Mouse (Mus musculus) layer of hippocampus, adult 18-20 months (tissue): ENCODE results near the gene Rabepk. TPM values are rescaled to one million over a fixed set of nuclear protein-coding genes. Genes with fewer than 3 reads are reported as not detected.
"Not testable (repeated sequence)": the region's sequence is repeated elsewhere in the genome, so short reads cannot be mapped to it uniquely, and the experiment has no call there.

ENCODE experiments used
- DNase-seq, 2 experiments: peaks; one replicate each; pipeline ENCODE4 v3.0.0; 2022; ENCODE audit warnings: low spot score in 2 of 2
- total RNA-seq, 2 experiments: library from RNA; stranded (reverse); gene quantifications; 2 replicates each; pipeline ENCODE4 v1.2.3; 2021

The Rabepk gene
- total RNA-seq, 2 experiments from 2014 or later: 31.3 to 34.5 TPM

DNA sequence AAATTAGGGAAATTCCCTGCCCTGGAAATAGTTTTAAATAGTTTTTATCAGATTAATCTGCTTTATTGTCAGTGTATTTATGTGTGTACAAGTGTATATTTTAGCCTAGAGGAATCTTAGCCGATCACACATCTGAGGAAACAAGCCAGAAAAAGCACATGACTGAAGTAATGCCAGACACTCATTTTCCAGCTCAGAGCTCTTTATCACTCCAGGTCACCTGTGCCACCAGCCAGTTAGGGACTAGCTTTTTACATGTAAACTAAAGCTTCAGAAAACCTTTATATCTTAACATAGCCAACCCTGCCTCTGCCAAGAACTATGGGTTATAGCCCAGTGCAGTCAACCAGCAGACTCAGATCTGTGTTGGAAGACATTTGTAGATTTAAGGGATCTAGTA lies 5.1 kb upstream of the Rabepk start:
- DNase-seq: no peak

- no peak for DNase-seq
Measured at GRCm38 (mm10) chr2:34804172-34804571, 4.5 kb upstream of the Rabepk start.

DNA sequence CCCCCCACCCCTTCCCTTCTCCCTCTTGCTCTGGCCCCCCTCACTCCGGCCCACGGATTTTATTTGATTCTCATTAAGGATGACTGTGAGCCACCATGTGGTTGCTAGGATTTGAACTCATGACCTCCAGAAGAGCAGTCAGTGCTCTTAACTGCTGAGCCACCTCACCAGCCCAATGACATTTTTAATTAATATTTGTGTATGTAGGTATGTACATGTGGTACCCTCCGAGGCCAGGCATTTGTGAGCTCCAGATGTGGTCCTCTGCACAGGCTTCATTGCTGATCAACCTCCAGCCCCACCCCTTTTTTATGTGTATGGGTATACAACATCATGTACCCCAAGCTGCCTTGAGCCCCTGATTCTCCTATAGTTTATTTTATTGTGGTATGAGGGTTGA lies 4.0 kb upstream of the Rabepk start:
- DNase-seq: no peak

DNA sequence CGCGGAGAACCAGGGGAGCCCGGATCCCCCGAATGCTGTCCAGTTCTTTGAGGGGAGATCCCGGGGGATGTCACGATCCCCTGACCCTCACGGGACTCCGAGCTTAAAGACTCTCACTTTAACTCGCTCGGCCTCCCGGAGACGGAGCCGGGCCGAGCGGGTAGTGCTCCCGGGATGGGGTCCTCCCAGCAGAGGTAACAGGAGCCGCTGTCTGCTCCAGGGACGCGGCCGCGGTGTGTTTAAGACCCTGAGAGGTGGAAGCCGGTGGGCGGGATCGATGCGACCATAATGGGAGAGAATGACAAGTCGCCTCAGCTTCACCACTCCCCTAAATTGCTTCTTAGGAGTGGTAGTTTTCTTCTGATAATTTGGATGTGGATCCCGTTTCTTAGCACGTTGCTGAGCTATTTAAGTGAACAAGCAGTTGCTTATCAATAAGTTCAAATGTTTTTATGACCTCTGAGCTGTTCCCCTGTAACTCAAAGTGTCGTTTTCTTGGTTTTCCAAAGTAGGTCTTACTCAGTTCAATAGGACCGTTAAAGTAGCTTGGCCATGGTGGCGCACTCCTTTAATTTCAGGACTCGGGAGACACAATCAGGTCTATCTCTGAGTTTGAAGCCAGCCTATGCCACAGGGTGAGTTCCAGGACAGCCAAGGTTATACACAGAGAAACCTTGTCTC lies 3.0 kb upstream of the Rabepk start:
- DNase-seq: peak in 1 of 2 experiments; percentile 38

- DNase-seq: peak; percentile 96 to 99
Measured at GRCm38 (mm10) chr2:34801516-34802482, 2.1 kb upstream of the Rabepk start.

DNA sequence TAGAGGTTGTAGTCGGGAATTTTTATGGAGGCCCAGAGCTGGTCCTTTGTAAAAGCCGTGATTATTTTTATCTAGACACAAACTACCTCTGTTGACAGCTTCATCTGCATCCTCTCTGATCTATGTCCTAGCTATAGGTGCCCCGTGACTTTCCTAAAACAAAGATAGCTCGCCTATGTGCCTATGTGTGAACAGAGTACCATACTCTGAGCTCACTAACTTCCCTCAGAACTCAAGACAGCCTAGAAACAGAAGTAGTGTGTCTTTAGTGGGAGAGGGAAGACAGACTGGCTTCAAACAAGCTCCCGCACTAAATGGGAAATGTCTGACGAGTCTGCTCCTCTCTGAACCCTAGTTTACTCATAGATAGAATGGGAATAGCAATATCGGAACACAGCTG lies 659 bp upstream of the Rabepk start:
- no peak for DNase-seq

DNA sequence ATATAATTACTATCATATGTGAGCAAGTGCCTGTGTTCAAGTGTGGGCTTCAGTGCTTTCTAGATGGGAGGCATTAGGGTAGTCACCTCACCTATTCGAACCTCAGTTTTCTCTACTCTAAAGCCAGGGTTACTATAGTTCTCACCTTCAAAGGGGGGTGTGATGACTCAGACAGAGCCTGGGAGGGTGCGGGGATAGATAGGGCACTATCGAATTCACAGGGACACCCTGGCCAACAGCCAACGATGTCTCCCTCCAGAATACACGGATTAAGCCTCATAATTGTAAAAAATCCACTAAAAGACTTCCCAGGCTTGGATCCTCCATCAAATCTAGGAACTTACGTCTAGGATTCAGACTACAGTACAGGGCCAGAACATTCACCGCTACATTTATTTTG lies 4.3 kb downstream of the Rabepk start:
- no peak for DNase-seq

DNA sequence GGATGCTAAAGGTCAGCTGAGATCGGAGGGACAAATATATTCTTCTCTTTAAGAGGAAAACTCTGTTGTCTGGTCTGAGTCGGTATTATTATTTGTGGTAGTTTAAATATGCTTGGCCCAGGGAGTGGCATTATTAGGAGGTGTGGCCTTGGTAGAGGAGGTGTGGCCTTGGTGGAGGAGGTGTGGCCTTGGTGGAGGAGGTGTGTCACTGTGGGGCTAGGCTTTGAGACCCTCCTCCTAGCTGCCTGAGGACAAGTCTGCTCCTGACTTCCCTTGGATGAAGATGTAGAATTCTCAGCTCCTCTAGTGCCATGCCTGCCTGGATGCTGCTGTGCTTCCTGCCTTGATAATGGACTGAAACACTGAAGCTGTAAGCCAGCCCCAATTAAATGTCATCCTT lies 5.2 kb downstream of the Rabepk start:
- DNase-seq: no peak

DNA sequence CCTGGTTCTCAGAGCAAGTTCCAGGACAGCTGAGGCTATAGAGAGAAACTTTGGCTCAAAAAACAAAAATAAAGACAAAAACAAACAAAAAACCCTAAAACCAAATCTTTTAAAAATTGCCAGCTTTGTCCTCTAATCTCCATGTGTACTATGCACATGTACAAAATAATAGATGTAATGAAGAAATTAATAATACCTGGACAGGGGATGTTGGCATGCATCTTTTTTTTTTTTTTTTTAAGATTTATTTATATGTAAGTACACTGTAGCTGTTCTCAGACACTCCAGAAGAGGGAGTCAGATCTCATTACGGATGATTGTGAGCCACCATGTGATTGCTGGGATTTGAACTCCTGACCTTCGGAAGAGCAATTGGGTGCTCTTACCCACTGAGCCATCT lies 7.2 kb downstream of the Rabepk start:
- DNase-seq: not testable (repeated sequence)

GRCm38 (mm10) chr2:34790282-34790681 lies 9.4 kb downstream of the Rabepk start:
- no peak for DNase-seq

DNA sequence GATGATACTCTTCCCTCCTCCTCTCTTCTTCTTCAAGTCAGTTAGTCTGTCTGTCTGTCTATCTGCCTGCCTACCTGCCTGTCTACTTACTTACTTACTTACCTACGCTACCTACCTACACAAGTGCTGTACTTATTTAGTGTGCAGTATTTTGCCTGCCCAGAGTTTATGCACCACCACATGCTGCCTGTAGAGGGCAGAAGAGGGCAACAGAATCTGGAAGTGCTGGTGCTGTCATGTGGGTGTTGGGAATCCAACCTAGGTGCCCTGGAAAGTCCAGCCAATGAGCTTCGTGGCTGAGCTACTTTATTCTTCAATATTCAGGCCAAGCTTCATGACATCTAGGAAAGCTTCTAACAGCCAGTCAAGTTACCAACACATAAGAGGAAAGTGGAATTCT lies 15.6 kb downstream of the Rabepk start:
- DNase-seq: peak in 1 of 2 experiments; percentile 56

DNA sequence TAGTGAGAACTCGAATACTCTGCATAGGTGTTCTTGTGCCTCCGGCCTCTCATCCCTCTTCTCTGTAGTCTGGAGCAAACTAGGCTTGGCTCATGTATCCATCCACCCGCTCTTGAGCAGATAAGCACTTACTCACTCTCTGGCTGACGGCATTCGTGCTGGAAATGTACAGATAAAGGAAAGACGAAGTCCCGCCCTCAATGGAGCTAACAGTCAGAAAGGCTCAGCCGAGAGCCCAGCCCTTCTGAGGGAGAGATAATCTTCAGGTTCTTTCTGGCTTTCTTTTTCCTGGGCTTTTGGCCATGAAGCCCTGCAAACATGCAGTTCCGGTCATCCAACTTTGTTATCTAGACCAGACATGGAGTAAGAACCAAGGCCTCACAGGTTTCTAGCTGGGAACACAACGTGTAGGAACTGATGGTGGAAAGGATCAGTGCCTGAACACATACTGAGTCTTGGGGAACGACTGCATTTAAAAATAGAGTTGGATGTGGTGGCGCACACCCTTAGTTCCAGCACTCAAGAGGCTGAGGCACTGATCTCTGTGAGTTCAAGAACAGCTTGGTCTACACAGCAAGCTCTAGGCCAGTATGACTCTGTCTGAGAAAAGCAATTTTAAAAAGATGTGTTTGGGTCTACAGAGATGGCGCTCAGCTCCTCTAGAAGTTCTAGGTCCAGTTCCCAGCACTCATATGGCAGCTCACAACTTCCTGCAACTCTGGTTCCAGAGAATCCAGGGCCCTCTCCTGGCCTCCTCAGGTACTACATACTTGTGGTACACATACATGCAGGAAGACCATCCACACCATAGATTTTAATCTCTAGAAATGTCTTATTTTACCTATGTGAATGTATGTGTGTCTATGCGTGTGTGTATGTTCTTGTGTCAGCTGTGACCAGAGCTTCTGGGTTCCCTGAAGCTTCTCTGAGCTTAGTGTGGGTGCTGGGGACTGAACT lies 16.4 kb downstream of the Rabepk start:
- no peak for DNase-seq

- DNase-seq: no peak
Measured at GRCm38 (mm10) chr2:34777237-34777868, 22.4 kb downstream of the Rabepk start.

GRCm38 (mm10) chr2:34774493-34774892 lies 25.2 kb downstream of the Rabepk start:
- DNase-seq: no peak

GRCm38 (mm10) chr2:34773673-34774072 lies 26.0 kb downstream of the Rabepk start:
- no peak for DNase-seq

- no peak for DNase-seq
Measured at GRCm38 (mm10) chr2:34772252-34773235, 27.2 kb downstream of the Rabepk start.

DNA sequence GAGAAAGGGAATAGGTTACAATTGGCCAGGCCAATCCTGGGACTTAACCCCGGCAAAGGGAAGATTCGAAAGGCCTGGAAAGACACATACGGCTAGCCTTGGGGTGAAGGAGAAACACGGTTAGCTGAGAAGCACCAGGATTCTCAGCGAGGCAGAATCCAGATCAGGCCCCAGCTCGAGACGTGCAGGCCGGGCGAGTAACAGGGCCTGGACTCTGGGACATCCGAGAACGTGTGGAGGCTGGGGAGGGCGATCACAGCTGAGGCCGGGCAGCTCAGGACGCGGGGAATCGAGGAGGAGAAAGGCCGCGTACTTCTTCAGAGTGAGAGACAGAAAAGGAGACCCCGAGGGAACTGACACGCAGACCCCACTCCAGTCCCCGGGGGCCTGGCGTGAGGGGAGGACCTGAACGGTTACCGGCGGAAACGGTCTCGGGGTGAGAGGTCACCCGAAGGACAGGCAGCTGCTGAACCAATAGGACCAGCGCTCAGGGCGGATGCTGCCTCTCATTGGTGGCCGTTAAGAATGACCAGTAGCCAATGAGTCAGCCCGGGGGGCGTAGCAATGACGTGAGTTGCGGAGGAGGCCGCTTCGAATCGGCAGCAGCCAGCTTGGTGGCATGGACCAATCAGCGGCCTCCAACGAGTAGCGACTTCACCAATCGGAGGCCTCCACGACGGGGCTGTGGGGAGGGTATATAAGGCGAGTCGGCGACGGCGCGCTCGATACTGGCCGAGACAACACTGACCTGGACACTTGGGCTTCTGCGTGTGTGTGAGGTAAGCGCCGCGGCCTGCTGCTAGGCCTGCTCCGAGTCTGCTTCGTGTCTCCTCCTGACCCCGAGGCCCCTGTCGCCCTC lies 28.1 kb downstream of the Rabepk start, which contains the start of gene Hspa5:
Gene Hspa5, plus strand, starts transcription at position 603 of the 859 bp plus-strand sequence.
- DNase-seq: peak; percentile 100

DNA sequence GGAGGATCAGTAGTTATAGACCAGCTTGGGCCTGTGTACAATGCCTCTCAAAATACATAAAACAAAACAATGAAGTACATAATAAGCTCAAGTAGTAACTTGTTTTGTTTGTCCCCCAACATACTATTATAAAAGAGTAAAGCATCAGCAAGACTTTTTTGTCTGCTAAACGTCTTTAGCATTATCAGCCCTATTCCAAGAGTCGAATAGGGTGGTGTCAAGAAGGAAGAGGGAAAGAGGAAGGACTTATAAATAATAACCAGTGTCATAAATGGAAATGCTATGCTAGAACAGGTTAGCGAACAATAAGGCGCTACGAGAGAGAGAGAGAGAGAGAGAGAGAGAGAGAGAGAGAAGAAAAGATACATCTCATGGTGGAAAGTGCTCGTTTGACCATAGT lies 28.8 kb downstream of the Rabepk start:
- no peak for DNase-seq
